Mouse (Mus musculus) thymus, postnatal 25 days (tissue): ENCODE results near the gene Arid3a.
A peak's percentile ranks its signal among the peaks of the same experiment; 100 is the strongest.
"Not testable (repeated sequence)": the region's sequence is repeated elsewhere in the genome, so short reads cannot be mapped to it uniquely, and the experiment has no call there.

ENCODE experiments used
- DNase-seq: peaks from one replicate; pipeline ENCODE4 v3.0.0; 2022

Arid3a gene

DNA sequence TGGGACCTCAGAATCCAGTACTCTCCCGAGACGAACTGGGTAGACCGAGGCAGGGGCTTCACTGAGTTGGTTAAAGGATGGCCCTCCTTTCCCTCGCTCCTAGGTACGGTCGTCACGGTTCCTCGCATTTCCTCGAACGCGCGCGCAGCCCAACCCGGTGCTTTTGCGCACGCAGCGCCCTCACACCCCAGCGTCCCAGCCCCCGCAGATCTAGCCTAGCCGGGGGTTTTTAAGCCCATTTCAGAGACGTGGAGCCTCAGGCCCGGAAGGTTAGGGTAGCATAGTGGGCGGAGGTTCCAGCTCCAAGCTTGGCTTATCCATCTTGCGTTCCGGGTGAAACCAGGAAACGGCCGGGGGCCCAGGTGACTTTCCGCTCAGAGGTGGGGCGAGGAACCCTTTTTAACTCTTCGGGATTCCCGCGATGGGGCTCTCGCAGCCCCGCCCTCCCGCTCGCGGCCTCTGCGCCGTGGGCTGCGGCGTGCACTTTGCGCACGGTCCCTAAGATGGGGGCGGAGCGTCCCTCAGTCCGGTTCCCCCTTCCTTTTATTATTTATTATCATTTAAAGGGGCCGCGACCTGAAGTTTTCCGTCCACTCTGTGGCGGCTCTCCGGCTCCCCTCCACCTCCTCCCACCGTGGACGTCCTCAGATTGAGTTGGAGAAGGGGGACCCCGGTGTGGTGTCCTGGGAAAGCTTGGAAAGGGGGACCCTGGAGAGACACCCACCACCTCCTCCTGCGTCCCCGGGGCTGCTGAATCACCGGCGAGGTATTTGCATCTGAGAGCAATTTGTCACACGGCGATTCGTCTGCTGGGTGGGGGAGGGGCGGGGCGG is at the start of gene Arid3a:
TSS of gene Arid3a (plus strand) at position 553 of the 833 bp plus-strand sequence.
- DNase-seq = peak; percentile 92

DNA sequence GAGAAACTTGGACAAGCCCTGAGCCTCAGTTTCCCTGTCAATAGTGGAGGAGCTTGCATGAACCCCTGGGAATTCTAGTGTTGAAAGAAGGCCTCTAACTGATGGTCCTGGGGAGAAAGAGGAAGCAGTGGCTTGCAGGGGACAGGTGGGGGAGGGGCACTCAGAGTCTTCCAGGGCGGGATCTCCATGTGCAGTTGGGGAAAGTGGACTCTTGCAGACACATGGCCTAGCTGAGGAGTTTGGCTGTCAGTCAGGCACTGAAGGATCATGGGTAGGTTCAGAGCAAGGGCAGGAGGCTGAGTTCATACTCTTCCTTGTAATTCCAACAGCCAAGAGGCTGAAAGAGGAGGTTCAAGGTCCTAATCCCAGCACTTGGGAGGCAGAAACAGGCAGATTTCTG is 49.7 kb upstream of the Arid3a start:
- no peak for DNase-seq

DNA sequence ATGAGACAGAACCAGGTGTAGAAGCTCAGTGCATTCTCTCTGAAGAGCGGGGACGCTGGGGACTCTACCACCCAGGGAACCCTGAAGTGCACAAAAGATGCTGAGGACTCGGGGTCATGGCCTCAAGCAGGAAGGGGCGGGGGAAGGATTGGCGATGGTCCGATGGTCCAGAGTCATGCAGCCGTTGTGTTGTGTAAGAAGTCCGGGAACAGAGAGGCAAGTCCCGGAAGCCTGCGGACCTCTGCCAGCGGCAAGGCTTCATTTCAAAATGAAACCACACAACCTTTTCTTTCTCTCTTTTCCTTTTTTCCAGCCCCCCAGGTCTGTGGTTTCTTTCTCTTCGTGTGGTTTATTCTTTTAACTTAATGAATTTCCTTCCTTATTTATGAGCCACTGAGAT is 49.1 kb upstream of the Arid3a start:
- no peak for DNase-seq

DNA sequence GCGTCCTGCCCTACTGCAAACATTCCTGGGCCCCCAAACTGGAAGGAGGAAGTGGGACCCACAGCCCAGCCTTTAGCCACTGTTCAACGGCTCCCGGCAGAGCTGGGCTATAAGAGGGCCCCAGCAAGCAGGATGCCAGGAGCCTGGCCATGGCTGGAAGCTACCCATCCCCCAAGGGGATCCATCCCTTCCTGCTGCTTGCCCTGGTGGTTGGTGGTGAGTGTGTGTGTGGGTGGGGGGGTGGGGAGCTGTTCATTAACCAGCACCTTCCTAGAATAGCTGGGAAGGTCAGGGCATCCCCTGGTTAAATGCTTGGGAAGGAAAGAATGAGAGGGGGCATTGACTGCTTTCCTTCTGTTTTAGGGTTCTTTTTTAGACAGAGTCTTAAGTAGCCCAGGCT is 47.3 kb upstream of the Arid3a start:
- DNase-seq = no peak

DNA sequence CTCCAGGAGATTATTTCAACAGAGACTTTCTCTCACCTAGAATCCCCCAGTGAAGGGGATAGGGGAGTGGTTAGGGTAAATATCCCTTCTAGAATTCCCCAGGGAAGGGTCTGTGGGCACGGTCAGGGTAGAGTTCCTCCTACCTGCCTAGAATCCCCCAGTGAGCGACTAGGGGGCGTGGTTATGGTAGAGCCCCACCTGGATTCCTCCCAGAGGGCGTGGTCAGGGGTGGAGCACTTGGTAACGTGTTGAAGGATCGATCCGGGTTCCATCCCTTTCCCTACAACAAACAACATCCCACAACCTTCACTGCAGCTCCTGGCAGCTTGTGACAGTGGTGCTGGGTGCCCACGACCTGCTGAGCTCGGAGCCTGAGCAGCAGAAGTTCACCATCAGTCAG is 46.1 kb upstream of the Arid3a start:
- DNase-seq = no peak

DNA sequence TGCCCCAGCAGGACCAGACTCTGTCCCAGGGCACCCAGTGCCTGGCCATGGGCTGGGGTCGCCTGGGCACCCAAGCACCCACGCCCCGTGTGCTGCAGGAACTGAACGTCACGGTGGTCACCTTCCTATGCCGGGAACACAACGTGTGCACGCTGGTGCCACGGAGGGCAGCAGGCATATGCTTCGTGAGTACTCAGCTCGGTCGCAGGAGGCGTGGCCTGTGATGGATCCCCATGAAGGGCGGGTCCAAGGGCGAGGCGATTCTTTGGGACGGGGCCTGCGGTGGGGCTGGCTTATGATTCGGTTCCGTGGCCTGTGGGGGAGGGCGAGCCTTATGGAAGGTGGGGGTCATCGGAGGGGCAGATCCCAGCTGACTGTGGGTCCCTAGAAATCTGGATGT is 44.9 kb upstream of the Arid3a start:
- DNase-seq = no peak

DNA sequence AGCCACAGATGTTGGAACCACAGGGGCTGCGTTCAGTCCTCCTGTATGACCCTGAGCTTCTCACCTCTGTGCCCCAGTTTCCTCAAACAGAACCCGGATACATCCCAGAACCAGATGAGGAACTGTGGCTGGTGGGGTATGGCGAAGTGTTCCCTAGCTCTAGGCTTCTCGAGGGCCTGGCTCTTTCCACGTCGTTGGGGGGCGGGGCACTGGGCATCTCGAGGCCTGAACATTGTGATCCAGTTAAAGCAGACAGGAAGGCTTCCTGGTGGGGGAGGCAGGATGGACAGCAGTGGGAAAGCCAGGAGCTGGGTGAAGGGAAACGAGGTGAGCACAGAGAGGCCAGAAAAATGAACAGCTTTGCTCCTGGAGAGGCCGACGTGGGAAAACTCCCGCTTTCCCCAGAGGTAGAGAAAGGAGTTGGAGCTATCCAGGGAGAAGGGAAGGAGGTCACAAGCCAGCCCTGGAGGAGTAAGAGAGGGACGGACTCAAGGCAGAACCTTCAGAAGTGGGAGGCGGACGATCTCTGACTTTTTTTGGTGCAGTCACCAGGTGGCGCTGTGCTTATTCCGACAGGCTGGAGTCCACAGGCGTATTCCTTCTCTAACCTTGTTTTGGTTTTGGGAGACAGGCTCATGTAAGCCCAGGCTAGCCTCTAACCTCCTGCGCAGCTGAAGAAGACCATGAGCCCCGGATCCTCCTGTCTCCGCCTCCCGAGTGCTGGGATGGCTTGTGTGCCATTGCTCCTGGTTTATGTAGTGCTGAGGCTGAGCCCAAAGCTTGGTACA is 43.4 kb upstream of the Arid3a start:
- peak; percentile 71 for DNase-seq

DNA sequence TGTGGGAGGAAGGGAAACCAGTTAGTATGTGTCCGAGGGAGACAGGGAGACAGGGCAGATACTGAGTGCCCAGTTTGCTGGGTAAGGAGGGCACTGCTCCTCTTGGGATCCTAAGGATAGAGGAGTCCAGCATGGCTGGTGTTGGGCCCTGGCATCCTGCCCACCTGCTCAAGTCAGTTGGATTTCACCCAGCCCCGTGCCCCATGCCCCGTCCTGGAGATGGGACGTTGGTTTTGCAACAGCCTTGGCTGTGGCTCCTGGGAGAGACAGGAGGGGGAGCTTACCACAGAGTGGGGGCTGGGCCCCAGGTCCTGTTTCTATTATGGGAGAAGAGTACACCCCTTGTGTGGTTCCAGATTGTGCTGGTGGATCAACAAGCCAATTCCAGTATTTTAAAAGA is 42.4 kb upstream of the Arid3a start:
- no peak for DNase-seq

DNA sequence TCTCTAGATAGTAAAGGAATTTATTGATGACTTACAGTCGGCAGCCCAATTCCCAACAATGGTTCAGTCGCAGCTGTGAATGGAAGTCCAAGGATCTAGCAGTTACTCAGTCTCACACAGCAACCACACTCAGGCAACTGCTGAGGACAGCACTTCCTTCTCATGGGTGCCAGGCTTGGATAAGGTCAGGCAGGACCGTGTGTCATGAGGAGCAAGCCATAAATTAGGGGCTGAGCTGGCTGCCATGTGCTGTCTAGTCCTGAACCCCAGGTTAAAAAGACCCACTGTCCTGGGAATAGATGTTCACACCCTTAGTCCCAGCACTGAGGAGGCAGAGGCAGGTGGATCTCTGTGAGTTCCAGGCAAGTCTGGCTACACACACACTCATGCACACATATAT is 41.9 kb upstream of the Arid3a start:
- DNase-seq = not testable (repeated sequence)

DNA sequence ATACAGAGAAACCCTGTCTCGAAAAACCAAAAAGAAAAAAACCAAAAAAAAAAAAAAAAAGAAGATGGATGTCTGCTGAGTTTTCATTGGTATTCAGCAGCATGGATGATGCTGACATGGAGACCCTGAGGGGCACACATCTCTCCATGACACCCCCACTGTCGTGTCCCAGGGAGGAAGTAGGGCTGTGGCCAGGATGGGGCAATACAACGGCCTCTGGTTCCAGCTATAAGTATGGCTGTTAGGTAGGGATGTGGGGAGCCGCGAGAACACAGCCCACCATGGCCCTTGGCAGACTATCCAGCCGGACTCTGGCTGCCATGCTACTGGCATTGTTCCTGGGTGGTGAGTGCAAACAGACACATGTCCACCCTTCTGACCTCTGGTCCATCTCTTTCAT is 40.8 kb upstream of the Arid3a start, which contains the start of gene Elane:
TSS of gene Elane (plus strand) at position 194 of the 400 bp plus-strand sequence.
- no peak for DNase-seq

DNA sequence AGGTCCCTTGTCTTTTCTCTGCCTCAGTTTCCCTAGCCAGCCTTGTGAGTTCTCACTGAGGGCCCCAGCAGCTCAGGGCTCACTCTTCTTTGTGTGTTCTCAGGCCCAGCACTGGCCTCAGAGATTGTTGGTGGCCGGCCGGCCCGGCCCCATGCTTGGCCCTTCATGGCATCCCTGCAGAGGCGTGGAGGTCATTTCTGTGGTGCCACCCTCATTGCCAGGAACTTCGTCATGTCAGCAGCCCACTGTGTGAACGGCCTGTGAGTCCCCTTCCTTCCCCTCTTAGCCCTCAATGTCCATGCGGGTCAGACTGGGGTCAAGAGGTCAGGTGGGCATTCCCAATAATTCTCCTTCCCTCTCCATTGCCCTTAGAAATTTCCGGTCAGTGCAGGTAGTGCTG is 40.2 kb upstream of the Arid3a start:
- DNase-seq = no peak

DNA sequence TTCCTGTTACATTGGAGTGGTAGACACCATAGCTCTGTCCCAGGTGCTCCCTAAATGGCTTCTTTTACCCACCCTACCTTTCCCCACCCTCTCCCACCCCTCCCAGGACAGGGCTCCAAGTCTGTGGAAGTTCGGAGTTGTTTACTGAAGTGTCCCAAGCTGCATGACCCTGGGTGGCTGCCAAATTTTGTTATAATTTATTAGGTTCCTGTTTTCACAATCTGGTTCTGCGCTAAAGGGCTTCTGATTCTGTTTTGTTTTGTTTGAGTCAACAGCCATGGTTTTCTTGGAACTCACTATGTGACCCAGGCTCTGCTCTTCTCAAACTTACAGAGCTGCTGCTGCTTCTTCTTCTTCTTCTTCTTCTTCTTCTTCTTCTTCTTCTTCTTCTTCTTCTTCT is 37.5 kb upstream of the Arid3a start:
- DNase-seq = no peak

DNA sequence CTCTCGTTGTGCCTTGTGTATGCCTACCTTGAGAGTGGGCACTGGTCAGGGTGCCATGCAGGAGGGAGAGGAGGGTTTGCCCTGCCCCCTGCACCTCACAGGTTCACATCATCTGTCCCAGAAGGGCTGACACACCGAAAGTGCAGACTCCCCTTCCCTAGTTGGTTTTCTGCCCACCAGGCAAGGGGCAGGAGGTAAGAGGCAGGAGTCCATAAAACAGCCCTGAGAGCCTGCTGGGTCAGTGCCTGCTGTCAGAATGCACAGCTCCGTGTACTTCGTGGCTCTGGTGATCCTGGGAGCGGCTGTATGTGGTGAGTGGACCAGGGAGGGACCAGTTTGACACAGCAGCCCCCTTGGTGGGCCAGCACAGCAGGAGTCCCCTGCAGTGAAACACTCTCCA is 36.2 kb upstream of the Arid3a start, which contains the start of gene Cfd:
TSS of gene Cfd (plus strand) at position 184 of the 400 bp plus-strand sequence.
- DNase-seq = no peak

DNA sequence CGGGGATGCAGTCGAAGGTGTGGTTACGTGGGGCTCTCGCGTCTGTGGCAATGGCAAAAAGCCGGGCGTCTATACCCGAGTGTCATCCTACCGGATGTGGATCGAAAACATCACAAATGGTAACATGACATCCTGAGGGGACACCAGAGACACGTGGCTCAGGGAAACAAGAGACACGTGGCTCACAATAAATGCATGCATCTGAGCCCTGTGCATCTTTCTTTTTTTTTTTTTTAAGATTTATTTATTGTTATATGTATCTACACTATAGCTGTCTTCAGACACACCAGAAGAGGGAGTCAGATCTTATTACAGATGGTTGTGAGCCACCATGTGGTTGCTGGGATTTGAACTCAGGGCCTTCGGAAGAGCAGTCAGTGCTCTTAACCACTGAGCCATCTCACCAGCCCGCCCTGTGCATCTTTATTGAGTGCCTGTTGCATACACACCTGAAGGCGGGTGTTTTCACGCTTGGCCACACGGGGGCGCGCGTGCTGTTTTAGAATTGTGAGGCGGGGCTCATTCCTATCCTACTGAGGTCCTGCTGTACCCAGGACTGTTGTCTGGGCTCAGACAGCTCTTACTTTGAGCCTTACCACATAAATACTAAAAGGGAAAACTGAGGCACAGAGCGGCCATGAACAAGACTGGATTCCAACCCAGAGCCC is 34.3 kb upstream of the Arid3a start:
- DNase-seq = peak; percentile 86

DNA sequence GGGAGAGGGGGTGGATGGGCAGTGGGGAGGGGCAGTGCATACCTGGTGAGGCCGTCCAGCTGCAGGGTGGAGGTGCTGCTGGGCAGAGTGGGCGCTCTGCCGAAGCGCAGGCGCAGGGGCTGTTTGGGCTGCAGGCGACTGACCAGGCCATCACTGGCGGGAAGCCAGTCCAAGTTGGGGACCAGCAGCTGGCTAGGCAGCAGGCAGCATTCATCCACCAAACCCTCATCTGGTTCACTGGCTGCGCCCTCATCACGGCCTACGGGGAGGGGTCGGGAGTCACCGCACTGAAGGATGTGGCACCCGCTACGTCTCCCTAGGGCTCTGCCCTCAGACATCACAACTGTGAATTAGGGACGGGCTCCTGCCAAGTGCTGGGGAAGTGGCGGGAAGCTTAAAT is 30.5 kb upstream of the Arid3a start:
- no peak for DNase-seq

DNA sequence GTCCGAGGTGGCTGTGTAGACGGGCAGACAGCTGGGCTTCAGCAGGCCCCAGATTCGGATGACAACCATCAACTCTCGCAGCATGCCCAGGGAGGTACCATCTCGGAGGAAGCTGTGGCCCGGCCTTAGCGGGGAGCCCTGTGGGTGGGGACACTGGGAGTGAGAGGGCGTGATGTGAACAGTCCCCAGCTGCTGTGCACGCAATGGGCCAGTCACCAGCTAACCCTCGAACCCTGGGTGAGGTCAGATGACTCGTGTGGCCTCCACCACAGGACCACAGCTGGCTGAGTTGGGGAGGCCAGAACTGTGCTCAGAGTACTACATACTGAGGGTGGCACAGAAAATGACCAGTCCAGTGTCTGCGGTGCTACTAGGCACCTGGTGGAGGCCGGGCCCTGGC is 30.0 kb upstream of the Arid3a start:
- no peak for DNase-seq

DNA sequence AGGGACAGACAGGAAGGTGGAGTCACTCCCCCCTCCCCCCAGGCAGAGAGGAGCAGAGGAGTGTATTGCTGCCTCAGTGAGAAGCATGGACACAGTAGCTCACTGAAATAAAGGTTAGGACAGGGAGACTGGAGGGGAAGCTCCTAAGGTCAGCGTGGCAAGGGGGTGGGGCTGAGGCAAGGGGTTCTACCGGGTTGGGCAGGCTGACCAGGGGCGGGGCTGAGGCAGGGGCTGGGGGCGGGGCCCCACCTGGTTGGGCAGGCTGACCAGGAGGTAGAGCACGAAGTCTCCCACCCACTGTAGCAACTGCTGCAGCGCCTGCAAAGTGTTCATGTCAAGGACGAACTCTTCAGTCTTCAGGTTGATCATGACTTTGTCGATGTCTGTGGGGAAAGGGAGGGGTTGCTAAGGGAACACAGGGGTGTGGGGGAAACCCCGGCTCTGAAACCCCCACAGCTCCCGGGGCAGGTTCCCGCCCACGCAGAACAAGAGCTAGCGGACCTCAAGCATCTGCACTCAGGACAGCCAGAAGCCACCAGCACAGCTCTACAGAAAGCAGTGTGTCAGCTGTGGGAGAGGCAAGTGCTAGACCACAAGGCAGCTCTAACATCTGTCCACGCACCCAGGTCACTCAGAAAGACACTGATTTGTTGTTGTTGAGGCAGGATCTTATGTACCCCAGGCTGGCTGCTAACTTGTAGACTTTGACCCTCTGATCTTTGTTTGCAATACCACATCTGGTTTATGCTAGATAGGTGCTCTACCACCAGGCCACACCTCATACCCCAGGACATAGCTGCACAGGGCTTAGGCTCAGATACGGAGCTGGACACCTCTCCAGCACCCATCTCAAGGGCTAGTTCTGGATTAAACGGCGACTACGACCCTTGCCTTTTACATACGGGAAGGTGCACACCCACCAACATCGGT is 29.3 kb upstream of the Arid3a start:
- DNase-seq = no peak

DNA sequence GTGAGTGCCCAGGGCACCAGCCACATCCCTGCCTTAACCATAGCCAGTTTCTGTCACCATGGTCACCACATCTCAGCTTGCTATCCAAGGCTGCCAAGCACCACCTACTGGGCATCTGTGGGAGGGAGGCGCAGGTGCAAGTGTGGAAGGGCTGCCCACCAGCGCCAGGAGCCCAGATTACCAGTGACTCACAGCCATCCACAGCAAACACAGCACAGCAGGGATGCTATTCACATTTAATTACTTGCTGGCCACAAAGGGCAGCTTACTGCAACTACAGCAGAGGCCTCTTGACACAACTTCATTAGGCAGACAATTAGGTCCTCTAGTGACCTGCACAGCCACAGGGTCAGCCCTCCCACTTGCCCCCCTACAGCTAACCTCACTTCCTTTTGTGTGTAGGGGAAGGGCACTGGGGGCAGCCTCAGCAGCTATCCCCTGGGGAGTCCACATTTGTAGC is 25.9 kb upstream of the Arid3a start:
- no peak for DNase-seq

DNA sequence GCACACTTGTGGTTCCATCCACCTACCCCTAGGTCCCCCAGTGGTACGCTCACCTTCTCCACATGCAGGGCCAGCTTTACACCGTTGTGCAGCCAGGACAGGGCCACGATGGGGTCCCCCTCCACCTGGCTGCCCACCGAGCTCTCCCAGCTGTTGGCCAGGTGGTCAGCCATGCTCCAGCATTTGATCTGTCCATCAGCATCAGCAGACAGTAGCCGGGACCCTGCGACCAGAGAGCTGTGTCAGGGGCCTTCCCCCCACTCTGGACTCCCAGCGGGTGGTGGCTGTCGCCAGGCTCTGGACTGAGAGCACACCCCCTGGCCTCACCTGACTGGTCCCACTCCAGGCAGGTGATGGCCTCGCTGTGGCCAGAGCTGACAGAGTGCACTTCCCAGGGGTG is 20.1 kb upstream of the Arid3a start:
- no peak for DNase-seq

DNA sequence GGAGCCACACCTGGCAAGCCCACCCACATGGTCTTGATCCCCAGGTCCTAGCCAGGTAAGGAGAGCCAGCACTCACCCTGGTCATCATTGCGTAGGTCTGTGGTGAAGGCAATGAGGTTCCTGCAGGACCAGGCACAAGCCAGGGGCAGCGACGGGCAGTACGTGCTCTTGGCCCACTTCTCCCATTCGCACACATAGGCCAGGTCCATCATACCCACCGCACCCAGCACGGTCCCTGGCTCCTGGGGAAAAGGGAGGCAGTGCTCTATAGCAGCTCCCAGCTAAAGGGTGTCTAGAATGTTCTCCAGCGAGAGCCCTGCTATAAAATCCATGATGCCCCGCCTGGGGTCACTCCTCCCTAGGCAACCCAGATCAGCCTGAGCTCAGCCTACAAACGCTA is 19.4 kb upstream of the Arid3a start:
- DNase-seq = no peak

DNA sequence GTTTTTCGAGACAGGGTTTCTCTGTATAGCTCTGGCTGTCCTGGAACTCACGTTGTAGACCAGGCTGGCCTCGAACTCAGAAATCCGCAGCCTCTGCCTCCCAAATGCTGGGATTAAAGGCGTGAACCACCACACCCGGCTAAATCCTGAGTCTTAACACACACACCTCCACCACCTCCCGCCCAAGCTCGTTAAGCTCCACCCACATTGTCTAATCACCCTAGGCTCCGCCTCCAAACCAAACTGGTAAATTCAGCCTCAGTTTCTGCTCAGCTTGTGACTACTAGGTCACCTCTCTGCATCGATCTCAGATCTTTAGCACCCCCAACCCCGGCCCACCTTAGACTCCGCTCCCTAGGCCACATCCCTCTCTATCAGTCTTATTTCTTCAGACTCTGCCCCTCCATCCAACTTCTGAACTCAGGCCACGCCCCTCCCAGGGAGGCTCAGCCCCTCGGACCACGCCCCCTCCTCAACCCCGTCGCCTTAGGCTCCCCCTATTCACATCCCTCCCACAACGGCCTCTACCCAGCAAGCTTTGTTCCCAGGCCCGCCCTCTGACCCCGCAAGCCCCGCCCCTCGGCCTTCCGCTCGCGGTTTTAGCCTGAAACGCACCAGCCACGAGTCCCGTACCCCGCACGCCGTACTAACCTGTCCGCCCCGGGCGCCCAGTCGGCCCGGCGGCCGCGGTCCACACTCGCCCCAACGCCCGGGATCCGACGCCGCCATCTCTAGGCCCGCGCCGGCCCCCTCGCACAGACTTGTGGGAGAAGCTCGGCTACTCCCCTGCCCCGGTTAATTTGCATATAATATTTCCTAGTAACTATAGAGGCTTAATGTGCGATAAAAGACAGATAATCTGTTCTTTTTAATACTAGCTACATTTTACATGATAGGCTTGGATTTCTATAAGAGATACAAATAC is 18.4 kb upstream of the Arid3a start, which contains the start of gene Med16:
TSS of gene Med16 (minus strand) at position 757 of the 925 bp plus-strand sequence.
- DNase-seq = peak; percentile 98
